Mouse (Mus musculus) MEL (cell line): ENCODE measurements around the gene Vax1.

Source experiments
- CTCF ChIP-seq, 3 experiments: IDR thresholded peaks in 2 of 3; conservative IDR thresholded peaks in 1 of 3; 2 replicates each; pipeline ENCODE4 v1.5.1; 2011 to 2012; ENCODE audit warnings: low read length in 3 of 3, low read depth in 2 of 3, mild to moderate bottlenecking in 2 of 3, improper control_type of control experiment in 1 of 3, inconsistent platforms in 1 of 3, mixed read lengths in 1 of 3, moderate library complexity in 1 of 3; ENCODE audit not compliant: control insufficient read depth in 1 of 3, insufficient read depth in 1 of 3, poor library complexity in 1 of 3, severe bottlenecking in 1 of 3
- USF1 ChIP-seq: IDR thresholded peaks from 2 replicates; pipeline ENCODE4 v1.6.1; 2014; ENCODE audit warnings: low read depth, mild to moderate bottlenecking, inconsistent platforms, low read length, improper control_type of control experiment, moderate library complexity

- TF ChIP-seq USF1: no peak
- no peak for TF ChIP-seq CTCF (IDR thresholded peaks at IDR 0.05 in 2 of 3, conservative IDR thresholded peaks at IDR 0.05 in 1 of 3; ENCODE audit: control insufficient read depth in 1 of 3, insufficient read depth in 1 of 3, low read depth in 2 of 3, low read length in 3 of 3, poor library complexity in 1 of 3, severe bottlenecking in 1 of 3)
These were observed 2.9 kb upstream of the Vax1 start for GRCm38 (mm10) chr19:59172781-59173180.
